Mouse (Mus musculus): ENCODE data around the gene Fau. TPM values are rescaled to one million over a fixed set of nuclear protein-coding genes. Genes with fewer than 3 reads are reported as not detected.

Fau gene
- polyA plus RNA-seq (2015; fragmentation: Nextera tagmentation; extraction: Ambion mirVana), result 709 and 773 TPM in 2 replicates

DNA sequence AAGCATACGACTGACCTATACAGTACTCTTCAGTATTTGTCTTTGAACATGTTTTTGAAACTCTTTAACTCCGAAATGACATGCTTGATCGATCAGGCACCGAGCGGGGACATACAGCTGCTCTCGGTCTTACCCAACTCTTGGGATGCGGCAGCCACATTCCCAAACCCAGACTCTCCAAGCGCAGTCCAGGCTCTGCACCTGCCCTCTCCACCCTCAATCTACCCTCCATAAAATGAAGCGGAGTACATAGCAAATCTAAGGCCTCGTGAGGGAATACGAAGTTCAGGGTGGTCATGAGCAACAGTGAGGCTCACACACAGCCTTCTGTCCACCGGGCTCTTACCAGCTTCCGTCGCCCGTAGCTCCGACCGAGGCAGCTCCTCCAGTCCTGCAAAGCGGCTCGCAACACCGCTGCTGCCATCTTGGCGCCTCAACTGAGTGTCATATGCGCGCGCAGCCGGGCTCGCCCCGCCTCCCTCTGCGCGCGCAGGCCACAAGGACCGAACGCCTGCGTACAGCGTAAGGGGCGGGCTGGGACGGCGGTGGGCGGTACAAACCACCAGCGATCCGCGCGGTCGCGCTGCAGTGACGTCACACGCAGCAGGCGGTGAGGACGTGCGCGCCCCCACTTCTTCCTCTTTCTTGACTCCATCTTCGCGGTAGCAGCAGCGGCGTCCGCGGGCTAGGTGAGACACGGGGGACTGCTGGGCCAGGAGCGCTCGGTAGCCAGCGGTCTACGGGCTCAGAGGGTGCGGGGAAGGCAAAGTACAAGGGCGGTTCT is at the start of gene Fau, which contains the start of gene Mrpl49:
Gene Fau (plus strand): TSS at position 532 of the 784 bp plus-strand sequence.
Gene Mrpl49 (minus strand): TSS at position 473 of the 784 bp plus-strand sequence.
- H3K36me3 ChIP-seq, result peaks cover 48% of the 10 kb centered on the region
- peak within 1 kb of the TSS; percentile 91 for H3K9ac ChIP-seq
- ATAC-seq (ENCODE audit: borderline replicate concordance, extremely low read depth, low FRiP score, low TSS enrichment), result peak; percentile 90

DNA sequence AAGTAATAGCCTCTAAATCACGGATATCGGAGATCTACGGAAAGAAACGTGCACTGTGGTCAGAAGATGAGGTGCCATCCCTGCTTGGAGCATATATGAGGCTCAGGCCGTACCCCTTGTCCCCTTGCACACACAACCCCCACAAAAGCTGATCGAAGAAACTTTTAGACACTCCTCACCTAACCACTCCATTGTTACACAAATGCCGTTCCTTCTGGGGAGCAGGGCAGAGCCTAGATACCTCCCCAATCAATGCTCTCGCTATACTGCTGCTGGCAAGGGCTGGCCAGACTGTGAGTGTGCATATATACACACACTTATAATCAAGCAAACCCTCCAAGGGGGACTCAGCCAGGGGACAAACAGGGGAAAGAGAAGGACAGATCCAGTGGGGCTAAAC is 48.5 kb upstream of the Fau start:
- Histone ChIP-seq H3K4me1 (no peaks in the 10 kb centered on the region), H3K36me3 (peaks cover 6% of the 10 kb centered on the region; the same call in 1 of the 2 replicates), H3K27me3 (no peaks in the 10 kb centered on the region), H3K4me2 (no peak overlapping the region), H3K9ac (no peak overlapping the region), H3K9me3 (no peaks in the 10 kb centered on the region), H3K4me3 (no peak overlapping the region), H3K27ac (no peak overlapping the region)
- WGBS, result 76% methylated on average over 8 of the region's 8 CpGs
- ATAC-seq (ENCODE audit: borderline replicate concordance, extremely low read depth, low FRiP score, low TSS enrichment), result no peak

More for the DNA sequence above, at the start of gene Fau, which contains the start of gene Mrpl49:
- WGBS, result under 1% methylated on average over 63 of the region's 63 CpGs
- H3K27me3 ChIP-seq, result no peaks in the 10 kb centered on the region
- peak within 1 kb of the TSS; percentile 79 for H3K27ac ChIP-seq
- H3K4me3 ChIP-seq, result peak within 1 kb of the TSS; percentile 79
- no peaks in the 10 kb centered on the region for H3K9me3 ChIP-seq
- peaks cover 35% of the 10 kb centered on the region for H3K4me1 ChIP-seq
- H3K4me2 ChIP-seq, result peak within 1 kb of the TSS; percentile 76

DNA sequence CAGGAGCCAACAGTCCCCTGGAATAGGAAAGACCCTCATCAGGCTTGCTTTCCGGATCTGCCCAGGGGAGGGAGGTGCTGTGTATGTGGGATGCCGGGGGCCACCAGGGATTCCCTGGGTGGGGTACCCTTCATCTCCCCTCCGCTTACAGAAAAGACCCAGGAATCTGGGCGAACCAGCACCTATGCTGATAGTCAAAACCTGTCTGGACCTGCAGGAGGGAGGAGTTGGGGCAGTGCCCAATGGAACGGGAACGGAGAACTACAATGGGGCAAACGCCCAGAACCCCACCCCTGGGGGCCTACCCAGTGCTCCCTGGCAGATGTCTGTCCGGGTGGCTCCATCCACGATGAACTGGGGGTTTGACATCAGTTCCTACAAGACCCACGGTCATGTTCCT is 44.0 kb upstream of the Fau start:
- Histone ChIP-seq H3K4me1 (peaks cover 20% of the 10 kb centered on the region), H3K4me3 (no peak overlapping the region), H3K27me3 (0 out of 2 replicates have a peak, but pooled peaks cover 5% of the 10 kb centered on the region), H3K4me2 (no peak overlapping the region), H3K9me3 (no peaks in the 10 kb centered on the region), H3K27ac (no peak overlapping the region), H3K9ac (no peak overlapping the region), H3K36me3 (peaks cover 1% of the 10 kb centered on the region; the same call in 1 of the 2 replicates)
- no peak for ATAC-seq (ENCODE audit: borderline replicate concordance, extremely low read depth, low FRiP score, low TSS enrichment)
- 92% methylated on average over 10 of the region's 10 CpGs for WGBS

DNA sequence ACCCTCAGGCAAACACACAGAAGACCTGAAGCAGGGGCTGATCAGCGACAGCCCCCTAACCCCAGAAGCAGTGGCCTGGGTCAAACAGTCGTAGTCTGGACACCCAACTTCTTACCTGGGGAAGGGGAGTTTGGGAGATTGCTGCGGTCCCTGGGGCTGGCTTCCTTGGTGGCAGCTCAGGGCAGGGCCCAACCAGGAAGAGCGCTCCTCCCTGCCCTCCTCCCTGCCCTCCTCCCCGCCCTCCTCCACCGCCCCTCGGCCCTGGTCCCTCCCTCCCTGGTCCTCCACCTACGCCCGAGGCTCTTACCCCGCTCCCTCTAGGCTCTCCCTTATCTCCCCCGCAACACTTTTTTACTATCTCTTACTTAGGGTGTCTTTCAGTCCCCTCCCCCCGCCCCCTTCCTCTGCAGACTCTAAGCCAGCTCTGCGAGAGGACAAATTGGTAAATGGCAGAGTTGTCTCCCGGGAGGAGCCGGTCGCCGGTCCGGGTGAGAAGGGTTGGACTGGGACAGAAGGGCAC is 42.6 kb upstream of the Fau start:
- WGBS, result 2% methylated on average over 17 of the region's 18 CpGs
- peak overlapping the region; percentile 66 for H3K9ac ChIP-seq
- H3K36me3 ChIP-seq, result no peaks in the 10 kb centered on the region
- no peaks in the 10 kb centered on the region for H3K9me3 ChIP-seq
- peak overlapping the region; percentile 54 for H3K4me3 ChIP-seq
- 0 out of 2 replicates have a peak, but pooled peaks cover 5% of the 10 kb centered on the region for H3K27me3 ChIP-seq
- peaks cover 20% of the 10 kb centered on the region for H3K4me1 ChIP-seq
- peak overlapping the region; percentile 88 for H3K4me2 ChIP-seq
- ATAC-seq (ENCODE audit: borderline replicate concordance, extremely low read depth, low FRiP score, low TSS enrichment), result peak; percentile 83
- peak overlapping the region; percentile 48; the same call in 1 of the 2 replicates for H3K27ac ChIP-seq

DNA sequence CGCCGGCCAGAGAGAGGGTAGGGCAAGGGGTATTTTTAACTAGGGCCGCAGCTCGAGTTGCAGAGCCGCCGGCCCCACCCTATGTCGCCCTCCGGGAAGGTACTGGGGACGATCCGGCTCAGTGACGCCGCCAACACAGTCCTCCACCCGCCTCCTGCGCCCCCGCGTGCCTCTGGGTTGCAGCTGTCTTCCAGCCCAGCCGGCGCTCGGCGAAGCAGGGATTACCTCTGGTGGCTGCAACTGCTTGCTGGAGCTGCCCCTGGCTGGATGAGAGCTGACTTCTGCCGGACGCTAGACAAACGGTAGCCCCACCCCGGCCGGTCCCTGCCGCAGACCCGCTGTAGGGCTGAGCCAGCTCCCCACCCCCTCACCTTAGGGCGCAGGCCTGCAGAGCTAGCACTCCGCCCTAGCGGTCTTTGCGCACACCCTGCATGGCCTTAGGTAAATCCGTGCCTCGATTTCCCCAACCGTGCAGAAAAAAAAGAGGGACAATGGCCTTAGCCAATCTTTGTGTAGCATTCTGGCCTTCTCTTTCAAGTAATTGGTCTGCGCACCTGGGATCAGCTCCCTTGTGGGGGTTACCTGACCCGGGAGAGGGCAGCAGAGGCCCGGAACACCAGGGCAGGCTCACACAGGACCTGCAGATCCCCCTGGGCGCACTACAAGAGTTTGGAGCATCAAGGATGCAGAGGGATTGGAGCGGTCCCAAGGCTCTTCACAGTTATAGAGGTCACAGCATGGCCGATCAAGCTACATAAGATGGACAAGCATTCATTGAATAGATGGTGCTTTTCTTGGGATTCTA is 41.9 kb upstream of the Fau start, which contains the start of gene Capn1:
Gene Capn1 (minus strand): TSS at position 387 of the 805 bp plus-strand sequence.
- H3K4me2 ChIP-seq, result peak within 1 kb of the TSS; percentile 88
- peak within 1 kb of the TSS; percentile 54 for H3K4me3 ChIP-seq
- 0 out of 2 replicates have a peak, but pooled peaks cover 5% of the 10 kb centered on the region for H3K27me3 ChIP-seq
- H3K4me1 ChIP-seq, result peaks cover 24% of the 10 kb centered on the region
- peak within 1 kb of the TSS; percentile 48; the same call in 1 of the 2 replicates for H3K27ac ChIP-seq
- no peaks in the 10 kb centered on the region for H3K36me3 ChIP-seq
- ATAC-seq (ENCODE audit: borderline replicate concordance, extremely low read depth, low FRiP score, low TSS enrichment), result peak; percentile 78
- H3K9ac ChIP-seq, result peak within 1 kb of the TSS; percentile 66
- 2% methylated on average over 40 of the region's 40 CpGs for WGBS
- no peaks in the 10 kb centered on the region for H3K9me3 ChIP-seq

DNA sequence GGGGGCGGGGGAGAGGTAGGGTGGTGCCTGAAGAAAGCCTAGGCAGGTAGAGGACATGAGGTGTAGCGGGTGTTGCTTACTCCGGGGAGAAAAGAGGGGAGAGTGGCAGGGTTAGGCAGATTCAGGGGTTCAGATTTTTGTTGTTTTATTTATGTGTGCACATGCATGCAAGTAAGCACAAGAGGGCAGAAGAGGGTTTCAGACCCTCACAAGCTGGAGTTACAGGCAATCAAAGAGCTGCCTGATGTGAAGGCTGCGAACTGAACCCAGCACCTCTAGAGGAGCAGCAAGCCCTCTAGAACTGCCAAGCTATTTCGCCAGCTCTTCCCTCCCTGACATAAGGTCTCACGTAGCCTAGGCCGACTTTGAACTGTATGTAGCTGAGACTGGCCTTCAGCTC is 41.1 kb upstream of the Fau start:
- Histone ChIP-seq H3K4me1 (peaks cover 24% of the 10 kb centered on the region), H3K36me3 (no peaks in the 10 kb centered on the region), H3K27ac (no peak overlapping the region), H3K9me3 (no peaks in the 10 kb centered on the region), H3K4me2 (peak overlapping the region; percentile 17; the same call in 1 of the 2 replicates), H3K4me3 (no peak overlapping the region), H3K9ac (no peak overlapping the region), H3K27me3 (0 out of 2 replicates have a peak, but pooled peaks cover 5% of the 10 kb centered on the region)
- no peak for ATAC-seq (ENCODE audit: borderline replicate concordance, extremely low read depth, low FRiP score, low TSS enrichment)
- WGBS, result 46% methylated on average over 7 of the region's 7 CpGs

DNA sequence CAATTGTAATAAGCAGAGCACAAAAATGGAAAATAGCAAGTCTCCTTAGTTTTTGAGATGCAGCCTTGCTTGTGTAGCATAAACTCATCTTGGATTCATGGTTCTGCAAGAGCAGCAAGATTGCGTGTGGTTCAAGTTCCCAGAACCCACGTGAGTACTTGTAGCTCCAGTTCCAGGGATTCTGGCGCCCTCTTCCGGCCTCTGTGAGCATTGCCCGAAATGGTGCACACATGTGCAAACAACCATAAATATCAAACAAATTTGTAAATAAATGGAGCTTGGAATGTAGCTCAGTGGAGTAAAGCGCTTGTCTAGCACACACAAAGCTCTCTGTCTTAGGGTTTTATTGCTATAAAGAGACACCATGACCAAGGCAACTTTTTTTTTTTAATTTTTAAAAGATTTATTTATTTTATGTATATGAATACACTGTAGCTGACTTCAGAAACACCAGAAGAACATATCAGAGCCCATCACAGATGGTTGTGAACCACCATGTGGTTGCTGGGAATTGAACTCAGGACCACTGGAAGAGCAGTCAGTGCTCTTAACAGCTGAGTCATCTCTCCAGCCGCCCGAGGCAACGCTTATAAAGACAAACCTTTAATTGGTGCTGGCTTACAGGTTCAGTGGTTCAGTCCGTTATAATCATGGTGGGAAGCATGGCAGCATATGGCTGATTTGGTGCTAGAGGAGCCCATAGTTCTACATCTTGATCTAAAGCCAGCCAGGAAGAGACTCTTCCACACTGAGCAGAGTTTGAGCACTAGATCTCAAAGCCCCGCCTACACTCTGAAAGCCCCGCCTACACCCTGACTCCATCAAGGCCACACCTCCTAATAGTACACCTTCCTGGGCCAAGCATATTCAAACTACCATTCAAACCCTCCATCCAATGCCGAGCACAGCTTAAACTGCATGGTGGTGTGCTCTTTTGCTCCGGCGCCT is 39.2 kb upstream of the Fau start:
- Histone ChIP-seq H3K27ac (no peak overlapping the region), H3K4me3 (no peak overlapping the region), H3K4me1 (peaks cover 26% of the 10 kb centered on the region), H3K4me2 (no peak overlapping the region), H3K27me3 (0 out of 2 replicates have a peak, but pooled peaks cover 5% of the 10 kb centered on the region), H3K36me3 (no peaks in the 10 kb centered on the region), H3K9me3 (no peaks in the 10 kb centered on the region), H3K9ac (no peak overlapping the region)
- 31% methylated on average over 15 of the region's 15 CpGs for WGBS
- no peak for ATAC-seq (ENCODE audit: borderline replicate concordance, extremely low read depth, low FRiP score, low TSS enrichment)

DNA sequence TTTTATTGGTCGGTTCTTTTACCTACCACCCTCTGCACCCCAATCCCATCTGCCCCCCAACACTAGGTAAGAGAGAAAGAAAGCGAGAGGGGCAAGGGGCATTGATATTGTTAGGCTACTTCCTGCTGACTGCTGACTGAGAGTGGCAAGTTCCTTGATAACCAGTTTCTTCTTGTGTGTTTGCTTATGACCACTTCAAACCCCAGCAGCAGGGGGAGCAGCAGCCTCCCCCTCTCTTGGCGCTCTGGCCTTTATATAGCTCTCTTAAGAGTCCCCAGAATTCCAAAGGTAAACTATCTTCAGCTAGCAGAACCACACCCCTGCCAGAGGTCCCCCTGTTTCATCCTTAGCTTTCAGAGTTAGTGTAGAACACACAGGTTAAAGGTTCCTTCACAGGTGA is 37.4 kb upstream of the Fau start:
- WGBS, result 40% methylated on average over 3 of the region's 3 CpGs
- H3K27ac ChIP-seq, result no peak overlapping the region

DNA sequence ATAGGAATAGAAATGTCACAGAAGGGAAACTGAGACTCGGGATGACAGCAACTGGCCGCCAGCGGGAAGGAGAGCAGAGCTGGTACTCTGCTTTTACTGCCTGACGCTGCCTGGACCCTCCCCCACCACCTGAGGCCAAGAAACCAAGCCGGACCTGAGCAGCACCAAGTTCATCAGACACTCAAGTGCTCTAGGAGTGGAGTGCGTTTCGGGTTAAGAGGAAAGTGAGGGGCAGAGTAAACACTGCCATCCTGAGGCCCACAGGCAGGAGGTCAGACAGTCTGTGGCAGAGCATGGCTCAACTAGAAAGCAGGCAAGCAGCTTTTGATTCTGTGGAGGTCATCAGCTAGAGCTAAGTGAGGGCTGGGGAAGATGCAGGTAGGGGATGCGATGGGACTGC is 34.6 kb upstream of the Fau start:
- peak overlapping the region; percentile 0; the same call in 1 of the 2 replicates for H3K4me2 ChIP-seq
- H3K9ac ChIP-seq, result no peak overlapping the region
- WGBS, result 40% methylated on average over 8 of the region's 8 CpGs
- H3K27ac ChIP-seq, result peak overlapping the region; percentile 53; the same call in 1 of the 2 replicates
- peaks cover 19% of the 10 kb centered on the region for H3K4me1 ChIP-seq
- no peaks in the 10 kb centered on the region for H3K36me3 ChIP-seq
- 0 out of 2 replicates have a peak, but pooled peaks have one; percentile 28 for ATAC-seq (ENCODE audit: borderline replicate concordance, extremely low read depth, low FRiP score, low TSS enrichment)
- H3K27me3 ChIP-seq, result no peaks in the 10 kb centered on the region
- H3K4me3 ChIP-seq, result no peak overlapping the region
- no peaks in the 10 kb centered on the region for H3K9me3 ChIP-seq

More for the DNA sequence above, 37.4 kb upstream of the Fau start:
- Histone ChIP-seq H3K27me3 (0 out of 2 replicates have a peak, but pooled peaks cover 5% of the 10 kb centered on the region), H3K4me2 (no peak overlapping the region), H3K4me1 (peaks cover 30% of the 10 kb centered on the region), H3K9ac (no peak overlapping the region), H3K4me3 (no peak overlapping the region), H3K9me3 (no peaks in the 10 kb centered on the region), H3K36me3 (no peaks in the 10 kb centered on the region)
- no peak for ATAC-seq (ENCODE audit: borderline replicate concordance, extremely low read depth, low FRiP score, low TSS enrichment)

- Histone ChIP-seq H3K9ac (no peak overlapping the region), H3K4me3 (no peak overlapping the region), H3K4me2 (no peak overlapping the region), H3K27me3 (no peaks in the 10 kb centered on the region), H3K36me3 (no peaks in the 10 kb centered on the region), H3K27ac (peak overlapping the region; percentile 53; the same call in 1 of the 2 replicates), H3K9me3 (no peaks in the 10 kb centered on the region), H3K4me1 (peaks cover 14% of the 10 kb centered on the region)
- WGBS, result 58% methylated on average over 7 of the region's 7 CpGs
- no peak for ATAC-seq (ENCODE audit: borderline replicate concordance, extremely low read depth, low FRiP score, low TSS enrichment)
Observed at GRCm38 (mm10) chr19:6023930-6024329, 33.7 kb upstream of the Fau start.

Measured in lung, embryonic 15.5 days (tissue).